Mouse (Mus musculus) E14TG2a.4 (cell line): ENCODE results near the gene Clstn1.

Experiments
- H3K27me3 ChIP-seq: 2 replicates; pipeline ENCODE4 v1.6.1; 2014; ENCODE audit warnings: low read length, control low read depth; ENCODE audit not compliant: insufficient read depth
- H3K36me3 ChIP-seq: 2 replicates; pipeline ENCODE4 v1.6.1; 2014; ENCODE audit warnings: low read length, control low read depth; ENCODE audit not compliant: insufficient read depth
- H3K4me1 ChIP-seq: replicated peaks from 2 replicates; pipeline ENCODE4 v1.6.1; 2014; ENCODE audit warnings: low read depth, low read length, control low read depth
- H3K4me3 ChIP-seq: replicated peaks from 2 replicates; pipeline ENCODE4 v1.5.1; 2014; ENCODE audit warnings: mild to moderate bottlenecking, low read length
- H3K9me3 ChIP-seq: 2 replicates; pipeline ENCODE4 v1.6.1; 2014; ENCODE audit warnings: low read length, control low read depth
- CTCF ChIP-seq: conservative IDR thresholded peaks from 2 replicates; pipeline ENCODE4 v1.5.1; 2014; ENCODE audit warnings: low read length
- NANOG ChIP-seq: IDR thresholded peaks from 2 replicates; pipeline ENCODE4 v1.6.1; 2014; ENCODE audit warnings: borderline replicate concordance, low read length, mixed read lengths
- POU5F1 ChIP-seq: IDR thresholded peaks from 2 replicates; pipeline ENCODE4 v1.6.1; 2014; ENCODE audit warnings: low read length, borderline replicate concordance

The Clstn1 gene

GRCm38 (mm10) chr4:149599549-149599948 lies 13.3 kb downstream of the Clstn1 start:
- TF ChIP-seq NANOG, result no peak
- TF ChIP-seq CTCF, result no peak
- Histone ChIP-seq H3K36me3 (no peaks in the 10 kb centered on the region), H3K27me3 (no peaks in the 10 kb centered on the region), H3K9me3 (no peaks in the 10 kb centered on the region), H3K4me1 (peaks cover 74% of the 10 kb centered on the region), H3K4me3 (0 out of 2 replicates have a peak overlapping the region, but pooled peaks have one; percentile 57)

GRCm38 (mm10) chr4:149600130-149600529 lies 13.9 kb downstream of the Clstn1 start:
- Histone ChIP-seq H3K4me1 (peaks cover 76% of the 10 kb centered on the region), H3K9me3 (no peaks in the 10 kb centered on the region), H3K36me3 (no peaks in the 10 kb centered on the region), H3K27me3 (no peaks in the 10 kb centered on the region), H3K4me3 (peak overlapping the region; percentile 57)
- TF ChIP-seq CTCF (no peak), POU5F1 (no peak), NANOG (no peak)

GRCm38 (mm10) chr4:149601484-149601883 lies 15.2 kb downstream of the Clstn1 start:
- Histone ChIP-seq H3K4me3 (no peak overlapping the region), H3K4me1 (peaks cover 81% of the 10 kb centered on the region), H3K36me3 (no peaks in the 10 kb centered on the region), H3K9me3 (no peaks in the 10 kb centered on the region), H3K27me3 (no peaks in the 10 kb centered on the region)
- no peak for TF ChIP-seq CTCF

- Histone ChIP-seq H3K4me3 (no peak overlapping the region; the same call in 1 of the 2 replicates), H3K36me3 (no peaks in the 10 kb centered on the region), H3K9me3 (no peaks in the 10 kb centered on the region), H3K27me3 (no peaks in the 10 kb centered on the region), H3K4me1 (peaks cover 86% of the 10 kb centered on the region)
- TF ChIP-seq NANOG, result no peak
- no peak for TF ChIP-seq POU5F1
- no peak for TF ChIP-seq CTCF
Measured at GRCm38 (mm10) chr4:149602236-149602635, 16.0 kb downstream of the Clstn1 start.

GRCm38 (mm10) chr4:149603860-149604259 lies 17.6 kb downstream of the Clstn1 start:
- peaks cover 88% of the 10 kb centered on the region for H3K4me1 ChIP-seq
- no peaks in the 10 kb centered on the region for H3K36me3 ChIP-seq
- no peak overlapping the region for H3K4me3 ChIP-seq
- H3K27me3 ChIP-seq, result no peaks in the 10 kb centered on the region
- peak; percentile 43 for TF ChIP-seq CTCF
- no peak for TF ChIP-seq POU5F1
- no peaks in the 10 kb centered on the region for H3K9me3 ChIP-seq

- Histone ChIP-seq H3K4me3 (no peak overlapping the region), H3K27me3 (no peaks in the 10 kb centered on the region)
- TF ChIP-seq CTCF (peak; percentile 83), POU5F1 (no peak)
Measured at GRCm38 (mm10) chr4:149604518-149604917, 18.2 kb downstream of the Clstn1 start.

GRCm38 (mm10) chr4:149606056-149606455 lies 19.8 kb downstream of the Clstn1 start:
- Histone ChIP-seq H3K36me3 (no peaks in the 10 kb centered on the region), H3K4me3 (no peak overlapping the region)
- TF ChIP-seq POU5F1 (no peak), CTCF (no peak), NANOG (no peak)

More at GRCm38 (mm10) chr4:149604518-149604917, 18.2 kb downstream of the Clstn1 start:
- Histone ChIP-seq H3K9me3 (no peaks in the 10 kb centered on the region), H3K4me1 (peaks cover 88% of the 10 kb centered on the region), H3K36me3 (no peaks in the 10 kb centered on the region)

GRCm38 (mm10) chr4:149606766-149607358 lies 20.6 kb downstream of the Clstn1 start:
- Histone ChIP-seq H3K27me3 (no peaks in the 10 kb centered on the region), H3K4me1 (peaks cover 74% of the 10 kb centered on the region), H3K36me3 (no peaks in the 10 kb centered on the region), H3K9me3 (no peaks in the 10 kb centered on the region), H3K4me3 (peak overlapping the region; percentile 64)
- TF ChIP-seq CTCF, result no peak
- no peak for TF ChIP-seq NANOG
- no peak for TF ChIP-seq POU5F1

More at GRCm38 (mm10) chr4:149606056-149606455, 19.8 kb downstream of the Clstn1 start:
- H3K4me1 ChIP-seq, result peaks cover 78% of the 10 kb centered on the region
- no peaks in the 10 kb centered on the region for H3K9me3 ChIP-seq
- H3K27me3 ChIP-seq, result no peaks in the 10 kb centered on the region
